Mouse (Mus musculus) heart, embryonic 10.5 days (tissue): ENCODE data around the gene Kcnn1. TPM values are rescaled to one million over a fixed set of nuclear protein-coding genes. Genes with fewer than 3 reads are reported as not detected.

ENCODE experiments used
- DNase-seq: peaks from one replicate; pipeline ENCODE4 v3.0.0-alpha.2; 2017; ENCODE audit warnings: low spot score
- H3K27ac ChIP-seq: fragments of 300-500 bp; sonication (generic); 2 replicates; pipeline ENCODE4 v1.5.1; 2016; ENCODE audit warnings: mild to moderate bottlenecking
- H3K27me3 ChIP-seq: fragments of 300-500 bp; sonication (generic); 2 replicates; pipeline ENCODE4 v1.6.1; 2016; ENCODE audit warnings: mild to moderate bottlenecking; ENCODE audit not compliant: poor library complexity, insufficient read depth, severe bottlenecking
- H3K36me3 ChIP-seq: fragments of 300-500 bp; sonication (generic); 2 replicates; pipeline ENCODE4 v1.6.1; 2016; ENCODE audit warnings: mild to moderate bottlenecking, moderate library complexity
- H3K4me1 ChIP-seq: fragments of 300-500 bp; sonication (generic); 2 replicates; pipeline ENCODE4 v1.6.1; 2016; ENCODE audit warnings: mild to moderate bottlenecking
- H3K4me3 ChIP-seq: fragments of 300-500 bp; sonication (generic); 2 replicates; pipeline ENCODE4 v1.5.1; 2016; ENCODE audit warnings: mild to moderate bottlenecking, moderate library complexity
- H3K9me3 ChIP-seq: fragments of 300-500 bp; sonication (generic); 2 replicates; pipeline ENCODE4 v1.6.1; 2016; ENCODE audit warnings: mild to moderate bottlenecking, moderate library complexity
- WGBS: fragments of 180-500 bp; shearing (Covaris S2); methylation state at CpG from one replicate; pipeline ENCODE4 v1.1.7; 2016; 5-methylcytosine and 5-hydroxymethylcytosine counted together
- microRNA-seq: library from miRNA; unstranded; fragments of <30 nt; microRNA quantifications from one replicate; pipeline ENCODE4, GENCODE M21; 2017
- polyA plus RNA-seq: library from polyadenylated mRNA; unstranded; fragments of >200 nt; fragmentation: Nextera tagmentation; extraction: Ambion mirVana; gene quantifications from 2 replicates; pipeline ENCODE4 v1.2.1, GENCODE M21; 2016

Kcnn1 gene
- polyA plus RNA-seq, 1 experiment from 2014 or later = 1.6 TPM

- DNase-seq = no peak
- H3K27ac ChIP-seq = peak overlapping the region; percentile 86
Measured at GRCm38 (mm10) chr8:70796403-70797080, 66.5 kb downstream of the Kcnn1 start.

GRCm38 (mm10) chr8:70795370-70795769 is 67.7 kb downstream of the Kcnn1 start:
- Histone ChIP-seq H3K4me1 (peaks cover 47% of the 10 kb centered on the region), H3K36me3 (no peaks in the 10 kb centered on the region), H3K27ac (no peak overlapping the region), H3K4me3 (no peak overlapping the region), H3K9me3 (no peaks in the 10 kb centered on the region), H3K27me3 (peaks cover 78% of the 10 kb centered on the region)
- WGBS = 79% methylated on average over 2 of the region's 2 CpGs
- no peak for DNase-seq

More at GRCm38 (mm10) chr8:70796403-70797080, 66.5 kb downstream of the Kcnn1 start:
- WGBS = 1% methylated on average over 54 of the region's 54 CpGs
- peaks cover 81% of the 10 kb centered on the region for H3K27me3 ChIP-seq
- H3K36me3 ChIP-seq = no peaks in the 10 kb centered on the region
- H3K4me1 ChIP-seq = peaks cover 36% of the 10 kb centered on the region
- H3K9me3 ChIP-seq = no peaks in the 10 kb centered on the region
- H3K4me3 ChIP-seq = peak overlapping the region; percentile 68

- H3K36me3 ChIP-seq = no peaks in the 10 kb centered on the region
- 88% methylated on average over 2 of the region's 2 CpGs for WGBS
- H3K27ac ChIP-seq = no peak overlapping the region
- H3K4me3 ChIP-seq = no peak overlapping the region
- H3K9me3 ChIP-seq = no peaks in the 10 kb centered on the region
- DNase-seq = no peak
- peaks cover 54% of the 10 kb centered on the region for H3K4me1 ChIP-seq
- H3K27me3 ChIP-seq = peaks cover 75% of the 10 kb centered on the region
Measured at GRCm38 (mm10) chr8:70794215-70794614, 68.8 kb downstream of the Kcnn1 start.

GRCm38 (mm10) chr8:70792700-70793099 is 70.4 kb downstream of the Kcnn1 start:
- Histone ChIP-seq H3K27ac (peak overlapping the region; percentile 92), H3K36me3 (0 out of 2 replicates have a peak, but pooled peaks cover 2% of the 10 kb centered on the region), H3K27me3 (peaks cover 63% of the 10 kb centered on the region), H3K4me1 (peaks cover 63% of the 10 kb centered on the region), H3K9me3 (no peaks in the 10 kb centered on the region), H3K4me3 (peak overlapping the region; percentile 77)
- DNase-seq = peak; percentile 89
- under 1% methylated on average over 20 of the region's 20 CpGs for WGBS

Small RNA genes within 50 kb of the gene (microRNA-seq; reads per million reads assigned to microRNA genes)
- gene Mir7067 = not detected
- 1.0 reads per million for gene Mir7240

Other genes with a start within 250 kb of the Kcnn1 start
- 0.15 and 1.4 TPM in 2 replicates for gene Lrrc25, start 247.1 kb downstream of the Kcnn1 start, polyA plus RNA-seq
- gene Gdf15, start 230.8 kb downstream of the Kcnn1 start, polyA plus RNA-seq = 0.43 and 1.6 TPM in 2 replicates
- 38.0 and 42.0 TPM in 2 replicates for gene Pgpep1, start 202.9 kb downstream of the Kcnn1 start, polyA plus RNA-seq
- gene Lsm4, start 190.0 kb downstream of the Kcnn1 start, polyA plus RNA-seq = 344 and 410 TPM in 2 replicates
- gene Jund, start 164.3 kb downstream of the Kcnn1 start, polyA plus RNA-seq = 76.3 and 116 TPM in 2 replicates
- gene Iqcn, start 159.8 kb downstream of the Kcnn1 start, polyA plus RNA-seq = not detected in 2 replicates
- not detected in 2 replicates for gene Gm3336, start 144.7 kb downstream of the Kcnn1 start, polyA plus RNA-seq
- gene Pde4c, start 139.5 kb downstream of the Kcnn1 start, polyA plus RNA-seq = 0.45 and 0.48 TPM in 2 replicates
- gene Rab3a, start 108.6 kb downstream of the Kcnn1 start, polyA plus RNA-seq = 11.2 and 14.2 TPM in 2 replicates
- 39.0 and 44.6 TPM in 2 replicates for gene Mpv17l2, start 102.3 kb downstream of the Kcnn1 start, polyA plus RNA-seq
- 40.6 and 43.5 TPM in 2 replicates for gene Pik3r2, start 86.5 kb downstream of the Kcnn1 start, polyA plus RNA-seq
- 7.9 and 9.3 TPM in 2 replicates for gene Mast3, start 58.2 kb downstream of the Kcnn1 start, polyA plus RNA-seq
- 0.12 TPM in 1 of 2 replicates, not detected in the other for gene Il12rb1, start 54.8 kb downstream of the Kcnn1 start, polyA plus RNA-seq
- gene Arrdc2, start 23.5 kb downstream of the Kcnn1 start, polyA plus RNA-seq = 3.7 and 3.8 TPM in 2 replicates
- gene Ccdc124, start 10.7 kb upstream of the Kcnn1 start, polyA plus RNA-seq = 120 and 143 TPM in 2 replicates
- gene Slc5a5, start 29.5 kb upstream of the Kcnn1 start, polyA plus RNA-seq = 0.07 and 0.29 TPM in 2 replicates
- gene Rpl18a, start 34.2 kb upstream of the Kcnn1 start, polyA plus RNA-seq = 2,378 and 2,634 TPM in 2 replicates
- 49.6 and 58.4 TPM in 2 replicates for gene Map1s, start 42.7 kb upstream of the Kcnn1 start, polyA plus RNA-seq